Mouse (Mus musculus): ENCODE measurements around the gene Megf11. TPM values are rescaled to one million over a fixed set of nuclear protein-coding genes. Genes with fewer than 3 reads are reported as not detected.

Gene Megf11
- 6.0 and 6.2 TPM in 2 replicates for polyA plus RNA-seq (2012; rRNA removed)

- Histone ChIP-seq H3K4me1 (ENCODE audit: control insufficient read depth, insufficient read depth, low read length) (no peaks in the 10 kb centered on the region), H3K4me3 (ENCODE audit: insufficient read depth, low read length) (peak within 1 kb of the TSS; percentile 46), H3K27ac (ENCODE audit: insufficient read depth, low read length) (no peak within 1 kb of the TSS)
- TF ChIP-seq CTCF (IDR thresholded peaks at IDR 0.05; ENCODE audit: extremely low read depth, insufficient read depth, low read length) (no peak), POLR2A (IDR thresholded peaks at IDR 0.05; ENCODE audit: extremely low read depth, insufficient read depth, low read length) (peak; percentile 48; the same call in 1 of the 2 replicates)
These were observed at the start of gene Megf11 for GRCm38 (mm10) chr9:64385511-64386465. Megf11 (plus strand) TSS chr9:64385626.

DNA sequence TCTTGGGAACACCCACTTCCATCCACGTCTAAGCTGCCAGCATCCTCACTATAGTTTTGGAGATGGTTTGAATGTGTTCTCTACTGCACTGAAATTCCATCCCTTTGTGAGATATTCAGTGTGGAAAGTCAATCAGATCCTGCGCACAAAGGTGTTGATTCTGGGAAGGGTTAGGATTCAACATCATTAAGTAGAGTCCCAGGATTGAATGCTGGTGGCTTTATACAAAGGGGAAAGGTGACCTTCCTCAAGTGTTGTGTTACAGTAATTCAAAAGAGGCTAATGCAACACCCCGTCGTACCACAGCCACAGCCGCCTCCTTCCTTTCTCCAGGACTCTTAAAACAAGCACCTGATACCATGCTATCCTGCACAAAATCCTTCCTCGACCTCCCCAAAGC lies 49.6 kb upstream of the Megf11 start:
- TF ChIP-seq POLR2A (IDR thresholded peaks at IDR 0.05; ENCODE audit: extremely low read depth, insufficient read depth, low read length) (no peak), CTCF (IDR thresholded peaks at IDR 0.05; ENCODE audit: extremely low read depth, insufficient read depth, low read length) (no peak)
- Histone ChIP-seq H3K27ac (ENCODE audit: insufficient read depth, low read length) (no peak overlapping the region), H3K4me3 (ENCODE audit: insufficient read depth, low read length) (no peak overlapping the region), H3K4me1 (ENCODE audit: control insufficient read depth, insufficient read depth, low read length) (no peaks in the 10 kb centered on the region; the same call in 1 of the 2 replicates)

GRCm38 (mm10) chr9:64339361-64339760 lies 46.1 kb upstream of the Megf11 start:
- Histone ChIP-seq H3K4me1 (ENCODE audit: control insufficient read depth, insufficient read depth, low read length) (no peaks in the 10 kb centered on the region; the same call in 1 of the 2 replicates), H3K27ac (ENCODE audit: insufficient read depth, low read length) (no peak overlapping the region), H3K4me3 (ENCODE audit: insufficient read depth, low read length) (no peak overlapping the region; the same call in 1 of the 2 replicates)
- TF ChIP-seq CTCF (IDR thresholded peaks at IDR 0.05; ENCODE audit: extremely low read depth, insufficient read depth, low read length), result no peak
- TF ChIP-seq POLR2A (IDR thresholded peaks at IDR 0.05; ENCODE audit: extremely low read depth, insufficient read depth, low read length), result no peak

DNA sequence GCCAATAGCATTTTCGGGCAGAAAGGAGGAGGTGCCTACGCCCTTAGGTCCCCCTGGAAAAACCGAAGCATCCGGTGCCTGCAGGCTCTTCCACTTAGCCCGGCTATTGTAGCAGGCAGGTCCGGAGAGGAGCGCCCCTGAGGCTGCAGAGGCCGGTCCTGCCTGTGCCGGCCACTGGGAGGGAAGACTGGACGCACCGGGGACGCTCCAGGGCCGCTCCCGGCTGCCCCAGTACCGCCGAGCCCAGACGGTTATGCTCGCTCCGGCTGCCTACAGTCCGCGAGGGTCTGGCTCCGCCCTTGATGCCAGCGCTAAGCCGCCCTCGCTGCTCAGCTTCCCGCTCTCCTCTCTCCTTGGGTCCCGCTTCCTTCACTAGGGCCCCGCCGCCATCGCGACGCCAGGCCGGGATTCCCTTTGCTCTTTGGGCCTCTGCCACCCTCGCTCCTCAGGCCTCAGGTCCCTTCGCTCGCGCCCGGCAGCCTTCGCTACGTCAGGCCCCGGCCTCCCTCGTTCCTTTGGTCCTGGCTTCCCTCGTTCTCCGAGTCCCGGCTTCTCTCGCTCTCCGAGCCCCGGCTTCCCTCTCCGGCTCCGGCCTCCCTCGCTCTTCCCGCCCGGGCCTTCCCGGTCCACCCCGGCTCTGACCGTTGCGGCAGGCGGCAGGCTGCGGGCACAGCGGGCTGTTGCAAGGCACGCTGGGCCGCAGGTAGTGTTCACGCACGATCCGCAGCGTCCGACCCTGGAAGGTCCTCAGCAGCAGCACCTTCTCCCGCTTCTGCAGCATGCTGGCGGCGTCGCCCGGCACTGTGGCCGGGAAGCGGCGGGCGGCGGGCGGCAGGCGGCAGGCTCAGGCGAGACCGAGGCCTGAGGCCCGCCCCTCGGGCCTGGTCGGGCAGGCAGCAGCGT lies 44.8 kb upstream of the Megf11 start:
- no peaks in the 10 kb centered on the region; the same call in 1 of the 2 replicates for H3K4me1 ChIP-seq (ENCODE audit: control insufficient read depth, insufficient read depth, low read length)
- H3K27ac ChIP-seq (ENCODE audit: insufficient read depth, low read length), result peak overlapping the region; percentile 99
- no peak for TF ChIP-seq CTCF (IDR thresholded peaks at IDR 0.05; ENCODE audit: extremely low read depth, insufficient read depth, low read length)
- TF ChIP-seq POLR2A (IDR thresholded peaks at IDR 0.05; ENCODE audit: extremely low read depth, insufficient read depth, low read length), result peak; percentile 33
- H3K4me3 ChIP-seq (ENCODE audit: insufficient read depth, low read length), result peak overlapping the region; percentile 60

GRCm38 (mm10) chr9:64341254-64341566 lies 44.2 kb upstream of the Megf11 start, which contains the start of gene Dis3l:
Dis3l (minus strand) TSS chr9:64341288.
- Histone ChIP-seq H3K4me3 (ENCODE audit: insufficient read depth, low read length) (peak within 1 kb of the TSS; percentile 60), H3K27ac (ENCODE audit: insufficient read depth, low read length) (peak within 1 kb of the TSS; percentile 99), H3K4me1 (ENCODE audit: control insufficient read depth, insufficient read depth, low read length) (no peaks in the 10 kb centered on the region; the same call in 1 of the 2 replicates)
- no peak for TF ChIP-seq POLR2A (IDR thresholded peaks at IDR 0.05; ENCODE audit: extremely low read depth, insufficient read depth, low read length)
- no peak for TF ChIP-seq CTCF (IDR thresholded peaks at IDR 0.05; ENCODE audit: extremely low read depth, insufficient read depth, low read length)

DNA sequence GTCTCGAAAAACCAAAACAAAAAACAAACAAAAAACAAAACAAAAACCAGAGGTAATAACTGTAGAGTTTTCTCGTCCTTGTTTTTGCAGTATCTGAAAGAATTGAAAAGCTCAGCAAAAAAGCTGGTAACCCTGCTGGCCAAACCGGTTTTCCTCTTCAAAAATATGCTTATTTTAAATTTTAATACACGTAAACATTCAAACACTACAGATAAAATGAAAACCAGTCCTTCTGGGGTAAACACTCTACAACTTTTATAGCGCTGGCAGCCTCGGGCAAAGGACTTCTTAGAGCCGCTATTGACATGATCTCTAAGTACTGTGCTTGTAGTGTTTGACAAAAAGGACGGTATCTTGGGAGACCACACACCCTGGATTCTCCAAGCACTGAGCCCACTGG lies 43.8 kb upstream of the Megf11 start:
- no peak for TF ChIP-seq POLR2A (IDR thresholded peaks at IDR 0.05; ENCODE audit: extremely low read depth, insufficient read depth, low read length)
- no peak for TF ChIP-seq CTCF (IDR thresholded peaks at IDR 0.05; ENCODE audit: extremely low read depth, insufficient read depth, low read length)
- Histone ChIP-seq H3K4me1 (ENCODE audit: control insufficient read depth, insufficient read depth, low read length) (no peaks in the 10 kb centered on the region; the same call in 1 of the 2 replicates), H3K27ac (ENCODE audit: insufficient read depth, low read length) (no peak overlapping the region), H3K4me3 (ENCODE audit: insufficient read depth, low read length) (peak overlapping the region; percentile 60; the same call in 1 of the 2 replicates)

DNA sequence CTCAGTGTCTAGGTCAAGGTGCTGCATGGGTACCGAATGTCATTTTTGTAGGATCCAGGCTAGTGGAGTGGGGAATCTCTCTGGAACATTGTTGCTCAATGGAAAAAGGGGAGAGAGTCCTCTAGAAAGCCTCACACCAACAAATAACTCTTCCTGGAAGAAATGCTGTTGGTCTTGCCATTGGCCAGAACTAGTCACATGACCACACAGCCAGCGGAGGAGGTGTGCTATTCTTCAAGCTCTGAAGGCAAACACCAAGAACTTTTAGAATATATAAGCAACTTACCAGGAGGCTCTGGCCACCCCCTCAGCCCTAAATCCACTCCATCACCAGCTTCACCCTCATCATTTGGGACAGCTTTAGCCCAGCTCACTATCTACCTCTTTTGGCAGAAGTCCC lies 41.8 kb upstream of the Megf11 start:
- H3K27ac ChIP-seq (ENCODE audit: insufficient read depth, low read length), result no peak overlapping the region
- TF ChIP-seq CTCF (IDR thresholded peaks at IDR 0.05; ENCODE audit: extremely low read depth, insufficient read depth, low read length), result no peak
- TF ChIP-seq POLR2A (IDR thresholded peaks at IDR 0.05; ENCODE audit: extremely low read depth, insufficient read depth, low read length), result no peak
- H3K4me1 ChIP-seq (ENCODE audit: control insufficient read depth, insufficient read depth, low read length), result no peaks in the 10 kb centered on the region; the same call in 1 of the 2 replicates
- no peak overlapping the region for H3K4me3 ChIP-seq (ENCODE audit: insufficient read depth, low read length)

DNA sequence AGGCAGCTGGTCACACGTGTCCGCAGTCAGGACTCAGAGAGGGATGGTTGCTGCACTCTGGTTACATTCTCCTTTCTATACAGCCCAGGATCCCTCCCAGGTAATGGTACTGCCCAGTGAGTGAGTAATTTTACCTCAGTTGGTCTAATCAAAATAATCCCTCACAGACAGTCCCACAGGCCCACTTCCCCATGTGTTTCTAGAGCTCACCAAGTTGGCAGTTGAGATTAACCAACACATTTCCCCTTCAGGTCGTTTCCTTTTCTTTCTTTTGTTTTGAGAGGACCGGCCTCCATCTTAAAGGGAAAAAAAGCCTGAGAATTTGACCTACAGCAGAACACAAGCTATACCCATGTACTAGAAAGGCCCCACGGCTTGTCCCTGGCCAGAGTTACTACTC lies 39.5 kb upstream of the Megf11 start:
- H3K4me1 ChIP-seq (ENCODE audit: control insufficient read depth, insufficient read depth, low read length), result no peaks in the 10 kb centered on the region
- no peak overlapping the region for H3K4me3 ChIP-seq (ENCODE audit: insufficient read depth, low read length)
- H3K27ac ChIP-seq (ENCODE audit: insufficient read depth, low read length), result no peak overlapping the region
- TF ChIP-seq CTCF (IDR thresholded peaks at IDR 0.05; ENCODE audit: extremely low read depth, insufficient read depth, low read length) (no peak), POLR2A (IDR thresholded peaks at IDR 0.05; ENCODE audit: extremely low read depth, insufficient read depth, low read length) (no peak)

- no peaks in the 10 kb centered on the region for H3K4me1 ChIP-seq (ENCODE audit: control insufficient read depth, insufficient read depth, low read length)
- H3K4me3 ChIP-seq (ENCODE audit: insufficient read depth, low read length), result no peak overlapping the region
- H3K27ac ChIP-seq (ENCODE audit: insufficient read depth, low read length), result no peak overlapping the region
- TF ChIP-seq CTCF (IDR thresholded peaks at IDR 0.05; ENCODE audit: extremely low read depth, insufficient read depth, low read length) (no peak), POLR2A (IDR thresholded peaks at IDR 0.05; ENCODE audit: extremely low read depth, insufficient read depth, low read length) (no peak)
These were observed 38.0 kb upstream of the Megf11 start for GRCm38 (mm10) chr9:64347377-64347776.
